Mouse (Mus musculus): ENCODE measurements around the gene Lpcat4.

- TF ChIP-seq CTCF (IDR thresholded peaks at IDR 0.05; ENCODE audit: low read depth) = no peak
- no peak for TF ChIP-seq EP300 (IDR thresholded peaks at IDR 0.05; ENCODE audit: low read depth)
Observed at GRCm38 (mm10) chr2:112270011-112270410, 30.7 kb downstream of the Lpcat4 start.

All from heart, postnatal 0 days (tissue).